Mouse (Mus musculus) myocyte (in vitro differentiated cells): ENCODE measurements at regions not wholly inside any gene's neighbourhood (a gene's known extent, or its start where the extent isn't known, plus 50 kb on each side); places are given as distances from the start of the nearest gene placed in this dataset.

Source experiments
- CEBPB ChIP-seq: IDR thresholded peaks from 2 replicates; pipeline ENCODE4 v1.6.1; 2011; ENCODE audit warnings: mild to moderate bottlenecking, moderate library complexity; ENCODE audit not compliant: poor library complexity, insufficient read depth, severe bottlenecking
- E2F4 ChIP-seq: IDR thresholded peaks from one replicate; pipeline ENCODE4 v1.6.1; 2011; ENCODE audit warnings: mild to moderate bottlenecking, control low read depth, moderate library complexity; ENCODE audit not compliant: insufficient read depth
- MAX ChIP-seq: IDR thresholded peaks from one replicate; pipeline ENCODE4 v1.6.1; 2011; ENCODE audit warnings: low read depth, mild to moderate bottlenecking, control low read depth
- MYOD1 ChIP-seq, 3 experiments: IDR thresholded peaks; one replicate each; pipeline ENCODE4 v1.6.1; 2011; ENCODE audit warnings: control low read depth in 2 of 3, low read depth in 2 of 3, mild to moderate bottlenecking in 2 of 3, moderate library complexity in 1 of 3; ENCODE audit not compliant: insufficient read length in 2 of 3, control insufficient read depth in 1 of 3
- MYOG ChIP-seq, 3 experiments: IDR thresholded peaks; one replicate each; pipeline ENCODE4 v1.6.1; 2011; ENCODE audit warnings: control low read depth in 2 of 3, low read depth in 2 of 3, mild to moderate bottlenecking in 2 of 3; ENCODE audit not compliant: insufficient read length in 2 of 3, control insufficient read depth in 1 of 3, insufficient read depth in 1 of 3
- POLR2A ChIP-seq: IDR thresholded peaks from one replicate; pipeline ENCODE4 v1.6.1; 2011; ENCODE audit warnings: low read depth, mild to moderate bottlenecking, control low read depth, moderate library complexity; ENCODE audit not compliant: insufficient read length
- POLR2AphosphoS2 ChIP-seq: IDR thresholded peaks from one replicate; pipeline ENCODE4 v1.6.1; 2011; ENCODE audit warnings: low read depth, control low read depth; ENCODE audit not compliant: insufficient read length
- REST ChIP-seq: IDR thresholded peaks from one replicate; pipeline ENCODE4 v1.6.1; 2011; ENCODE audit warnings: mild to moderate bottlenecking, control low read depth, moderate library complexity; ENCODE audit not compliant: insufficient read depth, insufficient read length
- TCF12 ChIP-seq: IDR thresholded peaks from one replicate; pipeline ENCODE4 v1.6.1; 2011; ENCODE audit warnings: mild to moderate bottlenecking, control low read depth; ENCODE audit not compliant: poor library complexity, insufficient read depth, severe bottlenecking
- USF1 ChIP-seq: IDR thresholded peaks from one replicate; pipeline ENCODE4 v1.6.1; 2011; ENCODE audit warnings: low read depth, mild to moderate bottlenecking, control low read depth, moderate library complexity

DNA sequence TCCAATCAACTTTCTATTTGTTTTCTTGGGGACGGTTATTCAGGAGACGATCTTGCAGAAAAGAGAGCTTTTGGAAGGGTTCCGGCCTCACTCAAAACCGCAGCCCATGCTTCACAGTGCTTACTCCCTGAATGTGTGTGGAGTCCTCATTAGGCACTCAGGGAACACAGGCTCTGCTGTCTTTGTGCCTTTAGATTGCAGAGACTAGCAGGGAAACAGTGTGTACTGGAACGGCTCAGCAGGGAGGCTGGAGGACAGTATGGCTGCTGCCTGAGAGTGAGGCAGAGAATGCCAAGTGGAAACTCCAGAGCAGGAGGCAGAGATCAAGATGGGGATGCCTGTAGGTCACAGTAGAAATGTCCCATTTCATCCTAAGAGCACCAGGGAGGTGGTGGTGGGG lies 87.4 kb upstream of the Kcnd3 start:
- no peak for TF ChIP-seq USF1
- TF ChIP-seq POLR2A: no peak
- no peak for TF ChIP-seq E2F4
- TF ChIP-seq MAX: no peak
- TF ChIP-seq MYOG (IDR thresholded peaks at IDR 0.05; ENCODE audit: control insufficient read depth in 1 of 3, insufficient read depth in 1 of 3, insufficient read length in 2 of 3, low read depth in 2 of 3): no peak
- TF ChIP-seq CEBPB: no peak
- no peak for TF ChIP-seq TCF12
- no peak for TF ChIP-seq POLR2AphosphoS2
- no peak for TF ChIP-seq REST
- no peak for TF ChIP-seq MYOD1 (IDR thresholded peaks at IDR 0.05; ENCODE audit: control insufficient read depth in 1 of 3, insufficient read length in 2 of 3, low read depth in 2 of 3)
